Mouse (Mus musculus) WW6 (cell line): ENCODE data around the gene Rcor2.

Source experiments
- DNase-seq: peaks from one replicate; pipeline ENCODE4 v3.0.0-alpha.2; 2013; ENCODE audit warnings: low read depth, low spot score

Rcor2 gene

GRCm38 (mm10) chr19:7294098-7294876 is 27.2 kb downstream of the Rcor2 start:
- DNase-seq = no peak

- no peak for DNase-seq
These were observed 28.0 kb downstream of the Rcor2 start for GRCm38 (mm10) chr19:7295071-7295658.

GRCm38 (mm10) chr19:7295959-7296358 is 28.8 kb downstream of the Rcor2 start:
- no peak for DNase-seq

GRCm38 (mm10) chr19:7299052-7299451 is 31.9 kb downstream of the Rcor2 start:
- DNase-seq = no peak

GRCm38 (mm10) chr19:7300078-7300477 is 33.0 kb downstream of the Rcor2 start:
- no peak for DNase-seq

GRCm38 (mm10) chr19:7301647-7302492 is 34.7 kb downstream of the Rcor2 start:
- DNase-seq = no peak

GRCm38 (mm10) chr19:7302493-7302797 is 35.3 kb downstream of the Rcor2 start:
- DNase-seq = no peak

- no peak for DNase-seq
These were observed 36.7 kb downstream of the Rcor2 start for GRCm38 (mm10) chr19:7303796-7304195.

GRCm38 (mm10) chr19:7304801-7305200 is 37.7 kb downstream of the Rcor2 start:
- no peak for DNase-seq

- DNase-seq = no peak
These were observed 38.5 kb downstream of the Rcor2 start for GRCm38 (mm10) chr19:7305380-7306310.

- no peak for DNase-seq
These were observed 39.8 kb downstream of the Rcor2 start for GRCm38 (mm10) chr19:7306968-7307367.

- no peak for DNase-seq
These were observed 41.1 kb downstream of the Rcor2 start for GRCm38 (mm10) chr19:7307995-7308770.

- no peak for DNase-seq
These were observed 42.7 kb downstream of the Rcor2 start for GRCm38 (mm10) chr19:7309738-7310330.

- DNase-seq = no peak
These were observed 43.6 kb downstream of the Rcor2 start for GRCm38 (mm10) chr19:7310704-7311103.

- no peak for DNase-seq
These were observed 44.2 kb downstream of the Rcor2 start for GRCm38 (mm10) chr19:7311306-7311705.

GRCm38 (mm10) chr19:7313660-7314059 is 46.5 kb downstream of the Rcor2 start:
- no peak for DNase-seq

GRCm38 (mm10) chr19:7314976-7315586 is 48.0 kb downstream of the Rcor2 start:
- DNase-seq = no peak

GRCm38 (mm10) chr19:7315587-7315984 is 48.5 kb downstream of the Rcor2 start:
- DNase-seq = no peak

- DNase-seq = no peak
These were observed 49.7 kb downstream of the Rcor2 start for GRCm38 (mm10) chr19:7316822-7317221.

- DNase-seq = no peak
These were observed 50.6 kb downstream of the Rcor2 start for GRCm38 (mm10) chr19:7317716-7318115.
